Mouse (Mus musculus) heart, postnatal 0 days (tissue): ENCODE data around the gene Srms. TPM values are rescaled to one million over a fixed set of nuclear protein-coding genes. Genes with fewer than 3 reads are reported as not detected.

Source experiments
- ATAC-seq: fragments of 200-750 bp; cut with Nextera tagmentation; 2 replicates; pipeline ENCODE4 v1.8.0; 2017; ENCODE audit warnings: low read depth, moderate number of reproducible peaks, moderate library complexity; ENCODE audit not compliant: insufficient read depth
- DNase-seq: peaks from one replicate; pipeline ENCODE4 v3.0.0-alpha.2; 2016; ENCODE audit warnings: low spot score
- H3K27ac ChIP-seq: fragments of 300-500 bp; sonication (generic); 2 replicates; pipeline ENCODE4 v1.5.1; 2014; ENCODE audit warnings: low read depth, mild to moderate bottlenecking
- H3K27me3 ChIP-seq: fragments of 300-500 bp; sonication (generic); 2 replicates; pipeline ENCODE4 v1.6.1; 2014; ENCODE audit warnings: low read length, mixed read lengths; ENCODE audit not compliant: control insufficient read depth, insufficient read depth
- H3K36me3 ChIP-seq: fragments of 300-500 bp; sonication (generic); replicated peaks from 2 replicates; pipeline ENCODE4 v1.6.1; 2014; ENCODE audit warnings: low read length, mixed read lengths; ENCODE audit not compliant: control insufficient read depth, insufficient read depth
- H3K4me1 ChIP-seq: fragments of 300-500 bp; sonication (generic); 2 replicates; pipeline ENCODE4 v1.6.1; 2014; ENCODE audit warnings: antibody characterized with exemption; ENCODE audit not compliant: control insufficient read depth, insufficient read depth
- H3K4me2 ChIP-seq: fragments of 300-500 bp; sonication (generic); 2 replicates; pipeline ENCODE4 v1.6.1; 2014; ENCODE audit warnings: low read depth, mild to moderate bottlenecking, low read length, moderate library complexity
- H3K4me3 ChIP-seq: fragments of 300-500 bp; sonication (generic); 2 replicates; pipeline ENCODE4 v1.5.1; 2014; ENCODE audit warnings: low read depth, low read length
- H3K9ac ChIP-seq: fragments of 300-500 bp; sonication (generic); replicated peaks from 2 replicates; pipeline ENCODE4 v1.6.1; 2014; ENCODE audit warnings: low read depth, low read length, mixed read lengths
- H3K9me3 ChIP-seq: fragments of 300-500 bp; sonication (generic); replicated peaks from 2 replicates; pipeline ENCODE4 v1.6.1; 2016; ENCODE audit warnings: low read length; ENCODE audit not compliant: control insufficient read depth
- CTCF ChIP-seq: IDR thresholded peaks from 2 replicates; pipeline ENCODE4 v1.5.1; 2016; ENCODE audit warnings: antibody characterized with exemption, control low read depth, low read depth
- EP300 ChIP-seq: IDR thresholded peaks from 2 replicates; pipeline ENCODE4 v1.6.1; 2016; ENCODE audit warnings: antibody characterized with exemption, low read depth
- WGBS: fragments of 180-500 bp; shearing (Covaris S2); extraction: QIAGEN DNeasy Blood & Tissue Kit; methylation state at CpG from one replicate; pipeline ENCODE4 v1.1.7; 2014; 5-methylcytosine and 5-hydroxymethylcytosine counted together
- polyA plus RNA-seq: library from polyadenylated mRNA; unstranded; fragments of >200 nt; fragmentation: Nextera tagmentation; extraction: Ambion mirVana; gene quantifications from 2 replicates; pipeline ENCODE4 v1.2.1, GENCODE M21; 2015
- total RNA-seq: library from RNA; depleted of rRNA; stranded (reverse); fragments of >200 nt; gene quantifications from 2 replicates; pipeline ENCODE4 v1.2.3, GENCODE M21; 2014; ENCODE audit warnings: low replicate concordance

Srms gene
- total and polyA plus RNA-seq, 2 experiments from 2014 or later: 0.08 TPM; not detected in 1

DNA sequence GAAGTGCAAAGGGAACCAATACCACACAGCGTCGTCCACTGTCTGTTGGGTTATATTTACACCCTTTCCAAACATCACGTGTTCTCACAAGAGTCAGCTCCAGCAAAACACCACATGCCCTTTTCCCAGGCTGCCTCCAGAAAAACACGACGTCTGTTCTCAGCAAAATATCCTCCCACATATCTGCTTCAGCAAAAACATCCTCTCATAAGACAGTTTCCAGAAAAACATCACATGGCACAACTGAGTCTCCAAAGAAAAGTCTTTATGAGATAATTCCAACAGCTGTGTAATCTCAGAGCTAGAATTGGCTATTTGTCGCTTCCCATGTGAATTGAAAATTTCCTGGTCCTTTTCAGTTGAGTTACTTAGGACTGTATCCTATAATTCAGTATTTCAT is 32.1 kb downstream of the Srms start:
- no peak for DNase-seq
- TF ChIP-seq EP300 (no peak), CTCF (no peak)
- H3K36me3 ChIP-seq: no peaks in the 10 kb centered on the region
- H3K27ac ChIP-seq: no peak overlapping the region
- H3K9ac ChIP-seq: no peak overlapping the region
- H3K27me3 ChIP-seq: no peaks in the 10 kb centered on the region
- WGBS: 59% methylated on average over 6 of the region's 6 CpGs
- no peak overlapping the region for H3K4me3 ChIP-seq
- H3K4me2 ChIP-seq: no peak overlapping the region
- no peaks in the 10 kb centered on the region for H3K4me1 ChIP-seq
- ATAC-seq: no peak
- no peaks in the 10 kb centered on the region for H3K9me3 ChIP-seq

DNA sequence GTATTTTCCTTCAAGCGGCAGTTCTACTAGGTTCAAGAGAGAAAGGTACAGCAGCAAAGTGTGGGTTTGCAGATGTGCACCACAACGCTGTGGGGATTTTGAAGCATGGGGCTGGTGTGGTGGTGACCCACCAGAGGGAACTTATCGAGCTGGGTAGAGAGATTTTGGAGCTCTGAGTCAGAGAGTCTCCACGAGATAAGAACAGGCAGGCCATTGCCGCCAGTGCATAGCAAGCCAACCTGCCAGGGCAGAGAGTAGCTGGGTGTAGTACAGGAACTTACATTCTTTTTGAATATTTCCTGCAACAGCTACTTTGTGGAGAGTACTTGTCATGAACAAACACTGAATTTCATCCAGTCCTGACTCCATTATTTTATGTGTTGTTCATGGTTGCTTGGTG is 34.5 kb downstream of the Srms start:
- no peak overlapping the region for H3K9ac ChIP-seq
- H3K4me1 ChIP-seq: no peaks in the 10 kb centered on the region
- DNase-seq: no peak
- no peak for ATAC-seq
- TF ChIP-seq CTCF (no peak), EP300 (no peak)
- 45% methylated on average over 5 of the region's 5 CpGs for WGBS
- no peak overlapping the region for H3K27ac ChIP-seq
- H3K36me3 ChIP-seq: no peaks in the 10 kb centered on the region
- no peak overlapping the region for H3K4me2 ChIP-seq
- no peaks in the 10 kb centered on the region for H3K27me3 ChIP-seq
- no peak overlapping the region for H3K4me3 ChIP-seq
- H3K9me3 ChIP-seq: no peaks in the 10 kb centered on the region

DNA sequence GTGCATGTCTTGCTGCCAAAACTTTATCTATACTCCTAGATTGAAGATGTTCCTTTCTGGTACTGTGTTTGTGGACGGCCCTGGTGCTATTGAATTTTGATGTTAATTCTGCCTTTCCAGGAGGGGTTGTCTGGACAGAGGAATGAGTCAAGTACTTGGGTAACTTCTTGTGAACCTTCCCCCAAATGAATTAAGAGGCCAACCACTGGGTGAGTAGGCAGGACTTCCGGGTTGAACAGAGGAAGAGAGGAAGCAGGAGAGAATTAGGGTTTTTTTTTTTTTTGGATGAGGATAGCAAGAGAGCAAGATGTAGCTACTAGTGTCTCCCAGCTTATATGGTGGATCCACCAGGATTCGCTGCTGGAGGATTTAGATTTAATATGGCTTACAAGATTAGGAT is 35.0 kb downstream of the Srms start:
- 73% methylated on average over 3 of the region's 3 CpGs for WGBS

DNA sequence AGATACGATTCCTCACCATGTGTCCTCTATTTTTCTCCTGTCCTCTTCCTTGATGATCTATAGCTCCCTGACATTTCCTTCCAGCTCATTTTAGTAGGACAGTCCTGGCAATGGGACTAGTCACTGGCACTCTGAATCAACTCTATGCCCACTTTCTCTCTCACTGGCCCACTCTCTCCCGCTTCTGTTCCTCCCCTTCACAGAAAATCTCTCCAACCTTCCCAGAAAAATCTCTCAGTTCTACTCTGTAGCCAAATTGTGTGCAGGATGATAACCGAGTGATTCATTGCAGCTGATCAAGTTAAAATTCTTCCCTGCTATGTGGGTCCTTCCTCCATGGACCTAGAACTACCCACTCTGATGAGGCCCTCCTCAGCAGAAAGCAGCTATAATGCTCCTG is 38.3 kb downstream of the Srms start:
- H3K27me3 ChIP-seq: no peaks in the 10 kb centered on the region
- ATAC-seq (no peak), DNase-seq (no peak)
- H3K27ac ChIP-seq: no peak overlapping the region
- H3K9ac ChIP-seq: no peak overlapping the region
- H3K36me3 ChIP-seq: no peaks in the 10 kb centered on the region
- WGBS: 86% methylated on average over 3 of the region's 3 CpGs
- no peak for TF ChIP-seq EP300
- TF ChIP-seq CTCF: no peak
- H3K9me3 ChIP-seq: no peaks in the 10 kb centered on the region
- no peak overlapping the region for H3K4me3 ChIP-seq
- no peak overlapping the region for H3K4me2 ChIP-seq
- H3K4me1 ChIP-seq: no peaks in the 10 kb centered on the region

More for the DNA sequence above, 35.0 kb downstream of the Srms start:
- no peak for DNase-seq
- Histone ChIP-seq H3K9ac (no peak overlapping the region), H3K4me3 (no peak overlapping the region), H3K4me2 (no peak overlapping the region), H3K36me3 (no peaks in the 10 kb centered on the region), H3K9me3 (no peaks in the 10 kb centered on the region), H3K4me1 (no peaks in the 10 kb centered on the region), H3K27me3 (no peaks in the 10 kb centered on the region), H3K27ac (no peak overlapping the region)
- ATAC-seq: no peak
- no peak for TF ChIP-seq CTCF
- TF ChIP-seq EP300: no peak

DNA sequence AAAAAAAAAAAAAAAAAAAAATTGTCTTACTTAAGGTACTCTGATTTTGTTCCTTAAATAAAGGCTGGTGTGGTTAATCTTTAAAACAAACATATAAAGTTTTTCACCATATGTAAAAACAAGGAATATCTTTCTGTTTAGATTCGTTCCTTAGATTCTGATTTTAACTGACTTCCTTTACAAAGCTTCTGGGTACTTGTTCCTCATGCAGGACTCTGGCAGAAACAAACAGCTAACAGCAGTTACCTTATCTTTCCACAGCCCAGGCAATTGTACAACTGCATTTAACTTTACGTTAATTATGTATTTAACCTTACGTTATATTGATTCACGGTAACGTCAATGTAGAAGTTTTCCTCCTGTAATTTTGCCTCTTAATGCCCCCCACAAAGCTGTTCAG is 46.5 kb downstream of the Srms start:
- TF ChIP-seq EP300 (no peak), CTCF (no peak)
- ATAC-seq: no peak
- H3K27me3 ChIP-seq: peaks cover 3% of the 10 kb centered on the region; the same call in 1 of the 2 replicates

DNA sequence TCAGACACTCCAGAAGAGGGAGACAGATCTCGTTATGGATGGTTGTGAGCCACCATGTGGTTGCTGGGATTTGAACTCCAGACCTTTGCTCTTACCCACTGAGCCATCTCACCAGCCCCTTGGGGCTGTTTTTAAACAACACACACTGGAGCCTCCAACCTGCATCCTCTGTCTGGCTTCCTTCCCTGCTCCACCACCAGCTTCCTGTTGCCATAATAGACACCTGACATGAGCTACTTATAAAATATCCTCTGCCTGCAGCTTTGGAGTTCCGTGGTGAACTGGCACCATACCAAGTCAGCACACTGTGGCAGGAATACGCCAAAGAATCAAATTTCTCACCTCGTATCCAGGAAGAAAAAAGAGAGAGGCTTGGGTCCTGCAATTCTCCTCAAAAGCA is 52.2 kb downstream of the Srms start:
- peaks cover 31% of the 10 kb centered on the region for H3K4me1 ChIP-seq
- H3K9ac ChIP-seq: no peak overlapping the region
- no peak for ATAC-seq
- WGBS: 47% methylated on average over 4 of the region's 4 CpGs
- H3K4me3 ChIP-seq: no peak overlapping the region
- TF ChIP-seq CTCF: no peak
- TF ChIP-seq EP300: no peak
- H3K9me3 ChIP-seq: no peaks in the 10 kb centered on the region
- peaks cover 13% of the 10 kb centered on the region; the same call in 1 of the 2 replicates for H3K27me3 ChIP-seq
- no peak overlapping the region for H3K4me2 ChIP-seq
- H3K27ac ChIP-seq: no peak overlapping the region
- no peak for DNase-seq
- H3K36me3 ChIP-seq: no peaks in the 10 kb centered on the region

More for the DNA sequence above, 46.5 kb downstream of the Srms start:
- Histone ChIP-seq H3K4me2 (no peak overlapping the region), H3K4me3 (no peak overlapping the region), H3K4me1 (no peaks in the 10 kb centered on the region), H3K36me3 (no peaks in the 10 kb centered on the region), H3K9me3 (no peaks in the 10 kb centered on the region), H3K27ac (no peak overlapping the region), H3K9ac (no peak overlapping the region)
- WGBS: 84% methylated on average over 5 of the region's 5 CpGs
- DNase-seq: no peak
